Mouse (Mus musculus) c-Kit-positive CD71-positive TER-119-positive erythroid progenitor cells, embryonic 14.5 days (primary cell): ENCODE measurements around the gene Prkn.
A peak's percentile ranks its signal among the peaks of the same experiment; 100 is the strongest.

Source experiments
- DNase-seq: peaks from one replicate; pipeline ENCODE4 v3.0.0-alpha.2; 2013; ENCODE audit warnings: low spot score

The Prkn gene

GRCm38 (mm10) chr17:11538826-11539225, 698.6 kb downstream of the Prkn start:
- DNase-seq = no peak

- DNase-seq = no peak
These were observed 701.9 kb downstream of the Prkn start for GRCm38 (mm10) chr17:11541928-11542623.

GRCm38 (mm10) chr17:11550562-11550961, 710.4 kb downstream of the Prkn start:
- DNase-seq = no peak

GRCm38 (mm10) chr17:11565681-11566080, 725.5 kb downstream of the Prkn start:
- DNase-seq = no peak

GRCm38 (mm10) chr17:11570392-11570791, 730.2 kb downstream of the Prkn start:
- no peak for DNase-seq

- DNase-seq = no peak
These were observed 733.5 kb downstream of the Prkn start for GRCm38 (mm10) chr17:11573666-11574065.

- DNase-seq = no peak
These were observed 745.3 kb downstream of the Prkn start for GRCm38 (mm10) chr17:11585491-11585890.

- DNase-seq = no peak
These were observed 767.7 kb downstream of the Prkn start for GRCm38 (mm10) chr17:11607931-11608330.

GRCm38 (mm10) chr17:11611459-11611858, 771.3 kb downstream of the Prkn start:
- DNase-seq = no peak

GRCm38 (mm10) chr17:11612801-11613531, 772.8 kb downstream of the Prkn start:
- no peak for DNase-seq

GRCm38 (mm10) chr17:11617552-11617951, 777.4 kb downstream of the Prkn start:
- DNase-seq = no peak

- no peak for DNase-seq
These were observed 778.9 kb downstream of the Prkn start for GRCm38 (mm10) chr17:11618886-11619590.

GRCm38 (mm10) chr17:11620770-11621169, 780.6 kb downstream of the Prkn start:
- DNase-seq = no peak

- peak; percentile 3 for DNase-seq
These were observed 781.3 kb downstream of the Prkn start for GRCm38 (mm10) chr17:11621492-11621891.

GRCm38 (mm10) chr17:11626306-11626705, 786.1 kb downstream of the Prkn start:
- DNase-seq = no peak

GRCm38 (mm10) chr17:11635121-11635520, 794.9 kb downstream of the Prkn start:
- DNase-seq = no peak

- DNase-seq = no peak
These were observed 797.5 kb downstream of the Prkn start for GRCm38 (mm10) chr17:11637642-11638041.

GRCm38 (mm10) chr17:11638451-11638850, 798.3 kb downstream of the Prkn start:
- DNase-seq = no peak

- DNase-seq = no peak
These were observed 799.6 kb downstream of the Prkn start for GRCm38 (mm10) chr17:11639786-11640185.

- DNase-seq = no peak
These were observed 802.1 kb downstream of the Prkn start for GRCm38 (mm10) chr17:11642328-11642727.

GRCm38 (mm10) chr17:11644016-11644415, 803.8 kb downstream of the Prkn start:
- no peak for DNase-seq

- DNase-seq = no peak
These were observed 804.8 kb downstream of the Prkn start for GRCm38 (mm10) chr17:11644873-11645464.

GRCm38 (mm10) chr17:11656397-11656796, 816.2 kb downstream of the Prkn start:
- no peak for DNase-seq
